In the genomic region with DNA sequence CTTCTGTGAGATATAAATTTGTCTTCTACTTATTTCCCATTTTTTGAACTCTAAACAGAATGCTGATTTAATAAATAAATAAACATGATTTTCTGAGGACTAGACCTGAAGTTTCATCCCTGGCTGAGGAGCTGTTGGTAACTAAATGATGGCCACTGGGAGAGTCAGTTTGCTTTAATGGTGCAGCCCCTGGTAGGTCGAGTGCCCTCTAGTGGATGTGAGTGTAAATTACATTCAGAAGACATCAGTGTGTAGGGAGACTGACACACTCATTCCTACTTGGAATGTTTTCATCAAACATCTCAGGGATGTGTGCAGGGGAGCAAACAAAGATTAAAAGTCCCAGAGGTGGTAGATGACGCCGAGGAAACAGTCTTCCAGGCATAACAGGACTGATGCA, we compare ENCODE assay signal across 7 mouse cellular contexts.
DNase-seq lines count a peak whose midpoint lies in the region; ATAC-seq and TF ChIP-seq lines count a peak whose summit lies in the region.

No protein-coding gene starts in this region.

- peak; percentile 8 for DNase-seq in layer of hippocampus, adult 11-12 months (ENCODE audit: low spot score)
- no peak for DNase-seq in layer of hippocampus, adult 9-10 months (ENCODE audit: low spot score)
- DNase-seq in MEL (ENCODE audit: low read depth, low spot score): peak; percentile 23
- no peak for DNase-seq in ovary, adult 18-20 months (ENCODE audit: low spot score)
- DNase-seq in right cerebral cortex, postnatal 36 days (ENCODE audit: low spot score in 2 of 2): no peak

- peak; percentile 44 to 57 (median 48) for TF ChIP-seq CTCF in MEL (IDR thresholded peaks at IDR 0.05 in 2 of 3, conservative IDR thresholded peaks at IDR 0.05 in 1 of 3; ENCODE audit: control insufficient read depth in 1 of 3, insufficient read depth in 1 of 3, low read depth in 2 of 3, low read length in 3 of 3, poor library complexity in 1 of 3, severe bottlenecking in 1 of 3)
- peak; percentile 58 for TF ChIP-seq CTCF in bone marrow, adult 2 months (IDR thresholded peaks at IDR 0.05; ENCODE audit: control insufficient read depth, insufficient read depth, low read length)

- H3K4me1 ChIP-seq in MEL (ENCODE audit: control insufficient read depth in 1 of 2, insufficient read depth in 2 of 2, low read length in 2 of 2): no peaks in the 10 kb centered on the region
- no peaks in the 10 kb centered on the region for H3K4me1 ChIP-seq in bone marrow, adult 2 months (ENCODE audit: control insufficient read depth, insufficient read depth, low read length)

- H3K27ac ChIP-seq in MEL (ENCODE audit: control insufficient read depth, low read depth, low read length): no peak overlapping the region
- no peak overlapping the region for H3K27ac ChIP-seq in bone marrow, adult 2 months (ENCODE audit: control insufficient read depth, insufficient read depth, low read depth, low read length, poor library complexity)

- no peak for TF ChIP-seq POLR2A in MEL (IDR thresholded peaks at IDR 0.05; ENCODE audit: control insufficient read depth in 1 of 2, insufficient read depth in 1 of 2, low read depth in 1 of 2, low read length in 2 of 2, poor library complexity in 1 of 2)
- no peak for TF ChIP-seq POLR2A in bone marrow, adult 2 months (IDR thresholded peaks at IDR 0.05; ENCODE audit: borderline replicate concordance, control insufficient read depth, low read depth, low read length)

- no peaks in the 10 kb centered on the region for H3K9me3 ChIP-seq in MEL (replicated peaks; ENCODE audit: insufficient read depth, low read length)

- TF ChIP-seq EP300 in MEL (IDR thresholded peaks at IDR 0.05; ENCODE audit: low read depth in 1 of 2, low read length in 2 of 2): no peak

- H3K27me3 ChIP-seq in MEL (ENCODE audit: control insufficient read depth in 1 of 2, insufficient read depth in 2 of 2, low read length in 2 of 2): no peaks in the 10 kb centered on the region

- no peaks in the 10 kb centered on the region for H3K36me3 ChIP-seq in MEL (ENCODE audit: control insufficient read depth in 1 of 2, insufficient read depth in 2 of 2, low read length in 2 of 2)

- ATAC-seq in megakaryocyte progenitor cell, adult 5-6 weeks (replicated peaks; ENCODE audit: poor library complexity): peak; percentile 79

- WGBS in bone marrow, adult 2 months: 42% methylated on average over 3 of the region's 3 CpGs

- no peaks in the 10 kb centered on the region for H3K79me2 ChIP-seq in MEL (ENCODE audit: control insufficient read depth, insufficient read depth, low read length, poor library complexity)

- no peak overlapping the region for H3K9ac ChIP-seq in MEL (ENCODE audit: control insufficient read depth, low read depth, low read length, poor library complexity, severe bottlenecking)

- H3K4me3 ChIP-seq in MEL (ENCODE audit: control insufficient read depth in 1 of 2, insufficient read depth in 1 of 2, low read depth in 2 of 2, low read length in 2 of 2): no peak overlapping the region
- H3K4me3 ChIP-seq in bone marrow, adult 2 months (replicated peaks; ENCODE audit: control insufficient read depth, low read depth, low read length): no peak overlapping the region

- TF ChIP-seq RAD21 in MEL (IDR thresholded peaks at IDR 0.05; ENCODE audit: low read depth, low read length): no peak

TF ChIP-seq in MEL, 35 proteins besides CTCF, POLR2A, EP300 and RAD21:
- no peak for TF ChIP-seq MYB (IDR thresholded peaks at IDR 0.05; ENCODE audit: low read depth, low read length)
- TF ChIP-seq SMC3 (IDR thresholded peaks at IDR 0.05; ENCODE audit: low read depth, low read length): 0 out of 2 replicates have a peak, but pooled peaks have one; percentile 25
- TF ChIP-seq MYC (IDR thresholded peaks at IDR 0.05; ENCODE audit: low read depth, low read length): no peak
- TF ChIP-seq JUND (IDR thresholded peaks at IDR 0.05; ENCODE audit: low read depth, low read length): no peak
- no peak for TF ChIP-seq ZMIZ1 (IDR thresholded peaks at IDR 0.05; ENCODE audit: low read depth, low read length)

Comparison
In these comparisons a context has a peak if more than half of its experiments do, and no peak if none do; other contexts are left out.
1. DNase-seq: peak in layer of hippocampus, adult 11-12 months (single experiment) and MEL (single experiment); none in layer of hippocampus, adult 9-10 months (single experiment), ovary, adult 18-20 months (single experiment) and right cerebral cortex, postnatal 36 days (0 of 2).